Mouse (Mus musculus): ENCODE results near the gene Ass1. TPM values are rescaled to one million over a fixed set of nuclear protein-coding genes. Genes with fewer than 3 reads are reported as not detected.
"Not testable (repeated sequence)": the region's sequence is repeated elsewhere in the genome, so short reads cannot be mapped to it uniquely, and the experiment has no call there.

The Ass1 gene
- polyA plus RNA-seq, 1 experiment from 2014 or later, result 7.3 TPM

GRCm38 (mm10) chr2:31525778-31526177 lies 55.8 kb downstream of the Ass1 start:
- H3K9me3 ChIP-seq, result no peaks in the 10 kb centered on the region
- 7% methylated on average over 10 of the region's 10 CpGs for WGBS
- no peaks in the 10 kb centered on the region for H3K36me3 ChIP-seq (replicated peaks)
- peaks cover 65% of the 10 kb centered on the region for H3K27me3 ChIP-seq (ENCODE audit: poor library complexity, severe bottlenecking)
- H3K4me1 ChIP-seq, result peaks cover 53% of the 10 kb centered on the region
- no peak for DNase-seq (ENCODE audit: extremely low spot score, low spot score)
- peak overlapping the region; percentile 21; the same call in 1 of the 2 replicates for H3K27ac ChIP-seq
- H3K4me3 ChIP-seq, result no peak overlapping the region

- WGBS, result 63% methylated on average over 5 of the region's 5 CpGs
- Histone ChIP-seq H3K36me3 (replicated peaks) (no peaks in the 10 kb centered on the region), H3K9me3 (no peaks in the 10 kb centered on the region), H3K4me1 (peaks cover 52% of the 10 kb centered on the region), H3K4me3 (no peak overlapping the region), H3K27me3 (ENCODE audit: poor library complexity, severe bottlenecking) (peaks cover 53% of the 10 kb centered on the region), H3K27ac (no peak overlapping the region)
- no peak for DNase-seq (ENCODE audit: extremely low spot score, low spot score)
Measured at GRCm38 (mm10) chr2:31530201-31530600, 60.2 kb downstream of the Ass1 start.

- WGBS, result 79% methylated on average over 3 of the region's 5 CpGs
Measured at GRCm38 (mm10) chr2:31537054-31537453, 67.0 kb downstream of the Ass1 start.

GRCm38 (mm10) chr2:31538745-31539144 lies 68.7 kb downstream of the Ass1 start:
- WGBS, result 78% methylated on average over 5 of the region's 5 CpGs
- H3K27ac ChIP-seq, result no peak overlapping the region
- no peak for DNase-seq (ENCODE audit: extremely low spot score, low spot score)
- no peak overlapping the region for H3K4me3 ChIP-seq
- peaks cover 5% of the 10 kb centered on the region; the same call in 1 of the 2 replicates for H3K4me1 ChIP-seq
- H3K9me3 ChIP-seq, result no peaks in the 10 kb centered on the region
- peaks cover 25% of the 10 kb centered on the region for H3K27me3 ChIP-seq (ENCODE audit: poor library complexity, severe bottlenecking)
- no peaks in the 10 kb centered on the region for H3K36me3 ChIP-seq (replicated peaks)

More at GRCm38 (mm10) chr2:31537054-31537453, 67.0 kb downstream of the Ass1 start:
- Histone ChIP-seq H3K27ac (no peak overlapping the region), H3K9me3 (no peaks in the 10 kb centered on the region), H3K4me3 (no peak overlapping the region), H3K36me3 (replicated peaks) (no peaks in the 10 kb centered on the region), H3K27me3 (ENCODE audit: poor library complexity, severe bottlenecking) (peaks cover 21% of the 10 kb centered on the region), H3K4me1 (peaks cover 8% of the 10 kb centered on the region; the same call in 1 of the 2 replicates)
- DNase-seq (ENCODE audit: extremely low spot score, low spot score), result no peak

GRCm38 (mm10) chr2:31541581-31541980 lies 71.6 kb downstream of the Ass1 start:
- WGBS, result 92% methylated on average over 5 of the region's 5 CpGs
- peaks cover 38% of the 10 kb centered on the region for H3K27me3 ChIP-seq (ENCODE audit: poor library complexity, severe bottlenecking)
- no peak overlapping the region for H3K27ac ChIP-seq
- no peaks in the 10 kb centered on the region for H3K36me3 ChIP-seq (replicated peaks)
- H3K4me3 ChIP-seq, result no peak overlapping the region
- DNase-seq (ENCODE audit: extremely low spot score, low spot score), result no peak
- peaks cover 14% of the 10 kb centered on the region for H3K4me1 ChIP-seq
- no peaks in the 10 kb centered on the region for H3K9me3 ChIP-seq

- 68% methylated on average over 11 of the region's 11 CpGs for WGBS
- DNase-seq (ENCODE audit: extremely low spot score, low spot score), result no peak
- H3K27ac ChIP-seq, result no peak overlapping the region
- H3K4me1 ChIP-seq, result peaks cover 24% of the 10 kb centered on the region
- H3K9me3 ChIP-seq, result no peaks in the 10 kb centered on the region
- H3K36me3 ChIP-seq (replicated peaks), result no peaks in the 10 kb centered on the region
- H3K27me3 ChIP-seq (ENCODE audit: poor library complexity, severe bottlenecking), result peaks cover 37% of the 10 kb centered on the region
- H3K4me3 ChIP-seq, result no peak overlapping the region
Measured at GRCm38 (mm10) chr2:31547726-31548125, 77.7 kb downstream of the Ass1 start.

- Histone ChIP-seq H3K27me3 (ENCODE audit: poor library complexity, severe bottlenecking) (peaks cover 25% of the 10 kb centered on the region; the same call in 1 of the 2 replicates), H3K9me3 (peaks cover 8% of the 10 kb centered on the region), H3K4me1 (peaks cover 16% of the 10 kb centered on the region), H3K27ac (no peak overlapping the region), H3K4me3 (no peak overlapping the region), H3K36me3 (replicated peaks) (no peaks in the 10 kb centered on the region)
- 76% methylated on average over 3 of the region's 3 CpGs for WGBS
- no peak for DNase-seq (ENCODE audit: extremely low spot score, low spot score)
Measured at GRCm38 (mm10) chr2:31550503-31550902, 80.5 kb downstream of the Ass1 start.

GRCm38 (mm10) chr2:31551351-31551750 lies 81.3 kb downstream of the Ass1 start:
- WGBS, result 78% methylated on average over 2 of the region's 3 CpGs
- not testable (repeated sequence) for H3K4me3 ChIP-seq; DNase-seq (ENCODE audit: extremely low spot score, low spot score); H3K36me3 ChIP-seq (replicated peaks); H3K27ac ChIP-seq; H3K9me3 ChIP-seq
- Histone ChIP-seq H3K27me3 (ENCODE audit: poor library complexity, severe bottlenecking) (peaks cover 17% of the 10 kb centered on the region; the same call in 1 of the 2 replicates), H3K4me1 (peaks cover 17% of the 10 kb centered on the region)

GRCm38 (mm10) chr2:31551971-31552370 lies 82.0 kb downstream of the Ass1 start:
- no peak overlapping the region for H3K4me3 ChIP-seq
- H3K27ac ChIP-seq, result no peak overlapping the region
- 86% methylated on average over 10 of the region's 10 CpGs for WGBS
- H3K9me3 ChIP-seq, result peaks cover 8% of the 10 kb centered on the region
- DNase-seq (ENCODE audit: extremely low spot score, low spot score), result no peak
- H3K4me1 ChIP-seq, result peaks cover 22% of the 10 kb centered on the region
- peaks cover 11% of the 10 kb centered on the region; the same call in 1 of the 2 replicates for H3K27me3 ChIP-seq (ENCODE audit: poor library complexity, severe bottlenecking)
- H3K36me3 ChIP-seq (replicated peaks), result no peaks in the 10 kb centered on the region

GRCm38 (mm10) chr2:31554619-31555018 lies 84.6 kb downstream of the Ass1 start:
- no peak overlapping the region for H3K27ac ChIP-seq
- 79% methylated on average over 5 of the region's 5 CpGs for WGBS
- H3K4me1 ChIP-seq, result peaks cover 8% of the 10 kb centered on the region
- H3K9me3 ChIP-seq, result peaks cover 8% of the 10 kb centered on the region
- H3K27me3 ChIP-seq (ENCODE audit: poor library complexity, severe bottlenecking), result peaks cover 6% of the 10 kb centered on the region; the same call in 1 of the 2 replicates
- H3K36me3 ChIP-seq (replicated peaks), result no peaks in the 10 kb centered on the region
- no peak overlapping the region for H3K4me3 ChIP-seq
- no peak for DNase-seq (ENCODE audit: extremely low spot score, low spot score)

Other genes with a start within 250 kb of the Ass1 start
- gene Ncs1, start 224.4 kb upstream of the Ass1 start, polyA plus RNA-seq (2016; fragmentation: Nextera tagmentation; extraction: Ambion mirVana), result 43.3 and 47.8 TPM in 2 replicates
- gene Hmcn2, start 155.8 kb upstream of the Ass1 start, polyA plus RNA-seq (2016; fragmentation: Nextera tagmentation; extraction: Ambion mirVana), result 0.22 TPM in 1 of 2 replicates, not detected in the other
- 92.9 and 97.4 TPM in 2 replicates for gene Fubp3, start 102.4 kb downstream of the Ass1 start, polyA plus RNA-seq (2016; fragmentation: Nextera tagmentation; extraction: Ambion mirVana)
- 0.51 and 0.77 TPM in 2 replicates for gene Prdm12, start 169.8 kb downstream of the Ass1 start, polyA plus RNA-seq (2016; fragmentation: Nextera tagmentation; extraction: Ambion mirVana)
- 104 and 110 TPM in 2 replicates for gene Exosc2, start 200.5 kb downstream of the Ass1 start, polyA plus RNA-seq (2016; fragmentation: Nextera tagmentation; extraction: Ambion mirVana)
- 51.0 and 51.9 TPM in 2 replicates for gene Abl1, start 218.2 kb downstream of the Ass1 start, polyA plus RNA-seq (2016; fragmentation: Nextera tagmentation; extraction: Ambion mirVana)